Mouse (Mus musculus) hindbrain, embryonic 10.5 days (tissue): ENCODE results near the gene Dag1. TPM values are rescaled to one million over a fixed set of nuclear protein-coding genes. Genes with fewer than 3 reads are reported as not detected.

Source experiments
- DNase-seq: peaks from one replicate; pipeline ENCODE4 v3.0.0-alpha.2; 2017; ENCODE audit warnings: low spot score
- H3K27ac ChIP-seq: fragments of 300-500 bp; sonication (generic); 2 replicates; pipeline ENCODE4 v1.5.1; 2016; ENCODE audit warnings: mild to moderate bottlenecking, moderate library complexity
- H3K27me3 ChIP-seq: fragments of 300-500 bp; sonication (generic); 2 replicates; pipeline ENCODE4 v1.6.1; 2016; ENCODE audit warnings: mild to moderate bottlenecking; ENCODE audit not compliant: poor library complexity, insufficient read depth, severe bottlenecking
- H3K36me3 ChIP-seq: fragments of 300-500 bp; sonication (generic); 2 replicates; pipeline ENCODE4 v1.6.1; 2016; ENCODE audit warnings: mild to moderate bottlenecking, moderate library complexity
- H3K4me1 ChIP-seq: fragments of 300-500 bp; sonication (generic); replicated peaks from 2 replicates; pipeline ENCODE4 v1.6.1; 2016; ENCODE audit warnings: mild to moderate bottlenecking
- H3K4me3 ChIP-seq: fragments of 300-500 bp; sonication (generic); 2 replicates; pipeline ENCODE4 v1.5.1; 2016; ENCODE audit warnings: mild to moderate bottlenecking, moderate library complexity
- H3K9me3 ChIP-seq: fragments of 300-500 bp; sonication (generic); 2 replicates; pipeline ENCODE4 v1.6.1; 2016; ENCODE audit warnings: mild to moderate bottlenecking, moderate library complexity
- WGBS: fragments of 180-500 bp; shearing (Covaris S2); methylation state at CpG from one replicate; pipeline ENCODE4 v1.1.7; 2016; 5-methylcytosine and 5-hydroxymethylcytosine counted together
- polyA plus RNA-seq: library from polyadenylated mRNA; unstranded; fragments of >200 nt; fragmentation: Nextera tagmentation; extraction: Ambion mirVana; gene quantifications from 2 replicates; pipeline ENCODE4 v1.2.1, GENCODE M21; 2016

The Dag1 gene
- polyA plus RNA-seq: 81.2 and 81.6 TPM in 2 replicates

- peaks cover 6% of the 10 kb centered on the region; the same call in 1 of the 2 replicates for H3K36me3 ChIP-seq
- peak within 1 kb of the TSS; percentile 96 for H3K27ac ChIP-seq
- no peaks in the 10 kb centered on the region for H3K27me3 ChIP-seq
- peaks cover 38% of the 10 kb centered on the region for H3K4me1 ChIP-seq
- peak within 1 kb of the TSS; percentile 90 for H3K4me3 ChIP-seq
- WGBS: under 1% methylated on average over 71 of the region's 71 CpGs
- H3K9me3 ChIP-seq: no peaks in the 10 kb centered on the region
- DNase-seq: peak; percentile 100
These were observed at the start of gene Dag1 for GRCm38 (mm10) chr9:108263690-108264190. Gene Dag1, minus strand, starts transcription at chr9:108263958.

GRCm38 (mm10) chr9:108308141-108308540, 44.4 kb upstream of the Dag1 start:
- H3K27me3 ChIP-seq: no peaks in the 10 kb centered on the region
- peaks cover 35% of the 10 kb centered on the region for H3K4me1 ChIP-seq
- H3K27ac ChIP-seq: no peak overlapping the region
- peak overlapping the region; percentile 93 for H3K4me3 ChIP-seq
- peaks cover 13% of the 10 kb centered on the region for H3K36me3 ChIP-seq
- no peak for DNase-seq
- 73% methylated on average over 2 of the region's 2 CpGs for WGBS
- no peaks in the 10 kb centered on the region for H3K9me3 ChIP-seq

- Histone ChIP-seq H3K27me3 (no peaks in the 10 kb centered on the region), H3K36me3 (peaks cover 22% of the 10 kb centered on the region), H3K4me3 (peak overlapping the region; percentile 93), H3K27ac (peak overlapping the region; percentile 99), H3K4me1 (peaks cover 35% of the 10 kb centered on the region), H3K9me3 (no peaks in the 10 kb centered on the region)
- WGBS: 29% methylated on average over 12 of the region's 12 CpGs
- no peak for DNase-seq
These were observed 43.5 kb upstream of the Dag1 start for GRCm38 (mm10) chr9:108307021-108307807.

GRCm38 (mm10) chr9:108306571-108306980, 42.8 kb upstream of the Dag1 start:
- Histone ChIP-seq H3K4me3 (peak overlapping the region; percentile 93), H3K27me3 (no peaks in the 10 kb centered on the region), H3K4me1 (peaks cover 35% of the 10 kb centered on the region), H3K9me3 (no peaks in the 10 kb centered on the region), H3K36me3 (peaks cover 28% of the 10 kb centered on the region), H3K27ac (peak overlapping the region; percentile 99)
- DNase-seq: no peak
- WGBS: under 1% methylated on average over 51 of the region's 51 CpGs

GRCm38 (mm10) chr9:108305629-108306520, 42.1 kb upstream of the Dag1 start, which contains the start of the genes Rhoa and Tcta:
Gene Rhoa, plus strand, starts transcription at chr9:108306129.
Gene Tcta, minus strand, starts transcription at chr9:108306160.
- peak; percentile 98 for DNase-seq
- peak within 1 kb of the TSS; percentile 93 for H3K4me3 ChIP-seq
- peaks cover 34% of the 10 kb centered on the region for H3K36me3 ChIP-seq
- peak within 1 kb of the TSS; percentile 99 for H3K27ac ChIP-seq
- WGBS: under 1% methylated on average over 80 of the region's 81 CpGs
- peaks cover 35% of the 10 kb centered on the region for H3K4me1 ChIP-seq
- H3K27me3 ChIP-seq: no peaks in the 10 kb centered on the region
- no peaks in the 10 kb centered on the region for H3K9me3 ChIP-seq

GRCm38 (mm10) chr9:108305170-108305569, 41.4 kb upstream of the Dag1 start:
- DNase-seq: no peak
- Histone ChIP-seq H3K9me3 (no peaks in the 10 kb centered on the region), H3K4me3 (peak overlapping the region; percentile 93), H3K4me1 (peaks cover 35% of the 10 kb centered on the region), H3K36me3 (peaks cover 41% of the 10 kb centered on the region), H3K27ac (peak overlapping the region; percentile 99), H3K27me3 (no peaks in the 10 kb centered on the region)
- WGBS: 5% methylated on average over 1 of the region's 1 CpGs

GRCm38 (mm10) chr9:108304716-108305115, 41.0 kb upstream of the Dag1 start:
- H3K4me1 ChIP-seq: peaks cover 35% of the 10 kb centered on the region
- peak overlapping the region; percentile 93 for H3K4me3 ChIP-seq
- H3K9me3 ChIP-seq: no peaks in the 10 kb centered on the region
- H3K36me3 ChIP-seq: peaks cover 44% of the 10 kb centered on the region
- WGBS: 85% methylated on average over 4 of the region's 4 CpGs
- no peak for DNase-seq
- H3K27me3 ChIP-seq: no peaks in the 10 kb centered on the region
- peak overlapping the region; percentile 99; the same call in 1 of the 2 replicates for H3K27ac ChIP-seq

- Histone ChIP-seq H3K36me3 (peaks cover 57% of the 10 kb centered on the region), H3K9me3 (no peaks in the 10 kb centered on the region), H3K4me3 (no peak overlapping the region), H3K27ac (no peak overlapping the region), H3K27me3 (no peaks in the 10 kb centered on the region), H3K4me1 (peaks cover 24% of the 10 kb centered on the region)
- DNase-seq: no peak
- 85% methylated on average over 3 of the region's 3 CpGs for WGBS
These were observed 38.1 kb upstream of the Dag1 start for GRCm38 (mm10) chr9:108301853-108302252.

- Histone ChIP-seq H3K36me3 (peaks cover 49% of the 10 kb centered on the region), H3K9me3 (no peaks in the 10 kb centered on the region), H3K4me3 (peak within 1 kb of the TSS; percentile 57), H3K27ac (peak within 1 kb of the TSS; percentile 89), H3K4me1 (peaks cover 29% of the 10 kb centered on the region), H3K27me3 (no peaks in the 10 kb centered on the region)
- WGBS: 16% methylated on average over 18 of the region's 18 CpGs
- peak; percentile 83 for DNase-seq
These were observed 32.9 kb upstream of the Dag1 start, which contains the start of gene Amt for GRCm38 (mm10) chr9:108296453-108297355. Gene Amt, plus strand, starts transcription at chr9:108296853.

- DNase-seq: no peak
- Histone ChIP-seq H3K4me1 (peaks cover 20% of the 10 kb centered on the region), H3K4me3 (peak overlapping the region; percentile 60), H3K27me3 (no peaks in the 10 kb centered on the region), H3K9me3 (no peaks in the 10 kb centered on the region), H3K27ac (peak overlapping the region; percentile 91), H3K36me3 (peaks cover 19% of the 10 kb centered on the region)
- 51% methylated on average over 6 of the region's 6 CpGs for WGBS
These were observed 27.0 kb upstream of the Dag1 start for GRCm38 (mm10) chr9:108290773-108291172.

GRCm38 (mm10) chr9:108290016-108290750, 26.4 kb upstream of the Dag1 start, which contains the start of gene Nicn1:
Gene Nicn1, plus strand, starts transcription at chr9:108290429.
- H3K4me1 ChIP-seq: peaks cover 15% of the 10 kb centered on the region
- peak within 1 kb of the TSS; percentile 60 for H3K4me3 ChIP-seq
- H3K36me3 ChIP-seq: peaks cover 15% of the 10 kb centered on the region
- under 1% methylated on average over 32 of the region's 32 CpGs for WGBS
- no peaks in the 10 kb centered on the region for H3K9me3 ChIP-seq
- peak within 1 kb of the TSS; percentile 91 for H3K27ac ChIP-seq
- DNase-seq: peak; percentile 89
- no peaks in the 10 kb centered on the region for H3K27me3 ChIP-seq
